Mouse (Mus musculus) Muller cell, postnatal 12 days (primary cell): Measurements from ENCODE around the gene Sgms1.

Source experiments
- DNase-seq: peaks from one replicate; pipeline ENCODE4 v3.0.0-alpha.2; 2015; ENCODE audit errors: inconsistent ontology term

The Sgms1 gene

GRCm38 (mm10) chr19:32269141-32269843 is 120.2 kb downstream of the Sgms1 start:
- DNase-seq: peak; percentile 50

- DNase-seq: no peak
These were observed 121.0 kb downstream of the Sgms1 start for GRCm38 (mm10) chr19:32268562-32268961.

- DNase-seq: no peak
These were observed 122.9 kb downstream of the Sgms1 start for GRCm38 (mm10) chr19:32266385-32267252.

- no peak for DNase-seq
These were observed 125.8 kb downstream of the Sgms1 start for GRCm38 (mm10) chr19:32263753-32264152.

- no peak for DNase-seq
These were observed 126.5 kb downstream of the Sgms1 start for GRCm38 (mm10) chr19:32262805-32263572.

GRCm38 (mm10) chr19:32260869-32261688 is 128.4 kb downstream of the Sgms1 start:
- DNase-seq: no peak

GRCm38 (mm10) chr19:32259830-32260229 is 129.7 kb downstream of the Sgms1 start:
- no peak for DNase-seq

- no peak for DNase-seq
These were observed 130.5 kb downstream of the Sgms1 start for GRCm38 (mm10) chr19:32259048-32259447.

- DNase-seq: no peak
These were observed 131.4 kb downstream of the Sgms1 start for GRCm38 (mm10) chr19:32258146-32258545.

- DNase-seq: no peak
These were observed 131.9 kb downstream of the Sgms1 start for GRCm38 (mm10) chr19:32257616-32258015.

- no peak for DNase-seq
These were observed 132.7 kb downstream of the Sgms1 start for GRCm38 (mm10) chr19:32256706-32257415.

GRCm38 (mm10) chr19:32255429-32256185 is 133.9 kb downstream of the Sgms1 start:
- peak; percentile 50 for DNase-seq

GRCm38 (mm10) chr19:32254739-32255344 is 134.7 kb downstream of the Sgms1 start:
- DNase-seq: peak; percentile 82

- DNase-seq: no peak
These were observed 135.3 kb downstream of the Sgms1 start for GRCm38 (mm10) chr19:32254204-32254603.

- DNase-seq: no peak
These were observed 136.5 kb downstream of the Sgms1 start for GRCm38 (mm10) chr19:32252987-32253386.

GRCm38 (mm10) chr19:32252451-32252850 is 137.1 kb downstream of the Sgms1 start:
- DNase-seq: no peak

GRCm38 (mm10) chr19:32249181-32250130 is 140.1 kb downstream of the Sgms1 start:
- no peak for DNase-seq

GRCm38 (mm10) chr19:32244881-32245280 is 144.6 kb downstream of the Sgms1 start:
- no peak for DNase-seq
